Mouse (Mus musculus) left cerebral cortex, adult 18-20 months (tissue): ENCODE results near the gene Hmgb2. TPM values are rescaled to one million over a fixed set of nuclear protein-coding genes. Genes with fewer than 3 reads are reported as not detected.
A peak's percentile ranks its signal among the peaks of the same experiment; 100 is the strongest.

Experiments used
- DNase-seq, 2 experiments: peaks; one replicate each; pipeline ENCODE4 v3.0.0; 2021 to 2022; ENCODE audit warnings: low spot score in 2 of 2, mixed read lengths in 1 of 2
- total RNA-seq, 2 experiments: library from RNA; stranded (reverse); gene quantifications; 2 replicates each; pipeline ENCODE4 v1.2.3; 2021

The Hmgb2 gene
- total RNA-seq, 2 experiments from 2014 or later, result 2.8 to 5.2 TPM

- no peak for DNase-seq
These were observed 40.7 kb downstream of the Hmgb2 start for GRCm38 (mm10) chr8:57552102-57553032.

GRCm38 (mm10) chr8:57560926-57561325 is 49.2 kb downstream of the Hmgb2 start:
- DNase-seq, result no peak

GRCm38 (mm10) chr8:57562741-57563140 is 51.0 kb downstream of the Hmgb2 start:
- no peak for DNase-seq

- DNase-seq, result peak; percentile 44 to 47
These were observed 52.0 kb downstream of the Hmgb2 start for GRCm38 (mm10) chr8:57563726-57564125.

GRCm38 (mm10) chr8:57565039-57565438 is 53.3 kb downstream of the Hmgb2 start:
- DNase-seq, result no peak

Other genes starting within 250 kb of the Hmgb2 start
- not detected for gene Hand2, start 190.9 kb upstream of the Hmgb2 start, total RNA-seq
- gene Scrg1, start 56.0 kb upstream of the Hmgb2 start, total RNA-seq, result 10 to 100 TPM; 33.4 to 47.5 TPM
- gene Sap30, start 24.0 kb upstream of the Hmgb2 start, total RNA-seq, result 10 to 100 TPM; 12.2 to 14.3 TPM
- 10 to 100 TPM; 10.2 to 12.3 TPM for gene Galnt7, start 141.1 kb downstream of the Hmgb2 start, total RNA-seq